Mouse (Mus musculus) midbrain, embryonic 16.5 days (tissue): Measurements from ENCODE around the gene Samd11. TPM values are rescaled to one million over a fixed set of nuclear protein-coding genes. Genes with fewer than 3 reads are reported as not detected.

ENCODE experiments used
- ATAC-seq: fragments of 200-750 bp; cut with Nextera tagmentation; 2 replicates; pipeline ENCODE4 v1.8.0; 2017; ENCODE audit warnings: moderate TSS enrichment
- H3K27ac ChIP-seq: fragments of 300-500 bp; sonication (generic); 2 replicates; pipeline ENCODE4 v1.5.1; 2014; ENCODE audit warnings: mild to moderate bottlenecking, low read length, mixed read lengths
- H3K27me3 ChIP-seq: fragments of 300-500 bp; sonication (generic); 2 replicates; pipeline ENCODE4 v1.6.1; 2014; ENCODE audit warnings: low read depth, low read length, mixed read lengths; ENCODE audit not compliant: control insufficient read depth, insufficient read depth
- H3K36me3 ChIP-seq: fragments of 300-500 bp; sonication (generic); 2 replicates; pipeline ENCODE4 v1.6.1; 2014; ENCODE audit warnings: mild to moderate bottlenecking, low read length, moderate library complexity, mixed read lengths; ENCODE audit not compliant: control insufficient read depth, insufficient read depth
- H3K4me1 ChIP-seq: fragments of 300-500 bp; sonication (generic); 2 replicates; pipeline ENCODE4 v1.6.1; 2014; ENCODE audit warnings: mild to moderate bottlenecking, low read length, mixed read lengths; ENCODE audit not compliant: control insufficient read depth, insufficient read depth
- H3K4me2 ChIP-seq: fragments of 300-500 bp; sonication (generic); 2 replicates; pipeline ENCODE4 v1.6.1; 2014; ENCODE audit warnings: mild to moderate bottlenecking, low read length, mixed read lengths
- H3K4me3 ChIP-seq: fragments of 300-500 bp; sonication (generic); 2 replicates; pipeline ENCODE4 v1.5.1; 2014; ENCODE audit warnings: low read depth, mild to moderate bottlenecking, low read length, moderate library complexity, mixed read lengths
- H3K9ac ChIP-seq: fragments of 300-500 bp; sonication (generic); 2 replicates; pipeline ENCODE4 v1.6.1; 2014; ENCODE audit warnings: low read depth, low read length, mixed read lengths
- H3K9me3 ChIP-seq: fragments of 300-500 bp; sonication (generic); replicated peaks from 2 replicates; pipeline ENCODE4 v1.6.1; 2014; ENCODE audit warnings: mild to moderate bottlenecking, low read length, mixed read lengths; ENCODE audit not compliant: control insufficient read depth, poor library complexity, severe bottlenecking
- WGBS: fragments of 180-500 bp; shearing (Covaris S2); extraction: QIAGEN DNeasy Blood & Tissue Kit; methylation state at CpG from one replicate; pipeline ENCODE4 v1.1.7; 2014; 5-methylcytosine and 5-hydroxymethylcytosine counted together
- polyA plus RNA-seq: library from polyadenylated mRNA; unstranded; fragments of >200 nt; fragmentation: Nextera tagmentation; extraction: Ambion mirVana; gene quantifications from 2 replicates; pipeline ENCODE4 v1.2.1, GENCODE M21; 2015

The Samd11 gene
- polyA plus RNA-seq, 1 experiment from 2014 or later: 4.4 TPM

DNA sequence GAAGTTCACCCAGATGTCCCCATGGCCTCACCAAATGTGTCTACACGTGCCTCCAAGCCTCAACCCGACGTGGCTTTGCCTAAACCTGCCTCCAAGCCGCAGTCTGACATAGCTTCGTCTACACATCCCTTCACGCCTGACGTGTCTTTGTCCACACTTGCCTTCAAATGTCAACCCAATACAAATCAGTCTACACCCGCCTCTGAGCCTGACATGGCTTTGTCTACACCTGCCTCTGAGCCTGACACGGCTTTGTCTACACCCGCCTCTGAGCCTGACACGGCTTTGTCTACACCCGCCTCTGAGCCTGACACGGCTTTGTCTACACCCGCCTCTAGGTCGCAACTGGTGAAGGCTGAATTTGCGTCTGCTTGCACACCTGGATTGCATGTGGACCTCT lies 37.6 kb downstream of the Samd11 start:
- no peaks in the 10 kb centered on the region for H3K27me3 ChIP-seq
- no peak overlapping the region for H3K9ac ChIP-seq
- H3K9me3 ChIP-seq: no peaks in the 10 kb centered on the region
- no peak for ATAC-seq
- H3K4me1 ChIP-seq: no peaks in the 10 kb centered on the region
- H3K4me3 ChIP-seq: no peak overlapping the region
- H3K36me3 ChIP-seq: peaks cover 2% of the 10 kb centered on the region; the same call in 1 of the 2 replicates
- WGBS: 75% methylated on average over 16 of the region's 16 CpGs
- no peak overlapping the region for H3K4me2 ChIP-seq
- H3K27ac ChIP-seq: no peak overlapping the region

DNA sequence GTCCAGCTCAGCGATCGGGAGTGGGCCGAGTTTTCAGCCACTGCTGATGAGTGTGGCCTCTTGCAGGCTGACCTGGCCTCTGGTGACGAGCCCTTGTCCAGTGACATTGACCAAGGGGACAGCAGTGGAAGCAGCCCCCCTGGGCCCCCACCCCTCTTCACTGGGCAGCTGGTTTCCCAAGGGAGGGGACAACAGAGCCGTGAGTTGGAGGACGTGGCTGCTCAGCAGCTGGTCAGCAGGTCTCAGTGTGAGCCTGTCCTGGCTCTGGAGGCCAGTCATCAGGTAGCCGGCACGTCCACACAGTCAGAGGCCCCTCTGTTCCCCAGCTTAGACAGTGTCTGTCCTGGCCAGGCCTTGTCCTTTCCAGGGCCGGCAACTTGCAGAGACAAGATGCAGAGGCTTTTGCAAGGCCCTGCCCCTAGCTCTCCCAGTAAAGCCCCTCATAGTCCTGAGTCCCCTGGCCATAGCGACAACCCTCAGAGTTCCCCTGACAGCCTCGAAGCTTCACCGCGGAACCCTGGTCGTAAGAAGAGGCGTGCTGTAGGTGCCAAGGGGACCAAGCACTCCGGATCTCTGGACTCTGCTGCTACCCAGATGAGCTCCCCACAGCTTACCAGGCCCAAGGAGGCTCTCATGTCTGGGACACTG lies 38.3 kb downstream of the Samd11 start:
- no peak overlapping the region for H3K9ac ChIP-seq
- no peak overlapping the region for H3K4me2 ChIP-seq
- no peaks in the 10 kb centered on the region for H3K9me3 ChIP-seq
- 84% methylated on average over 16 of the region's 16 CpGs for WGBS
- H3K4me3 ChIP-seq: no peak overlapping the region
- no peak for ATAC-seq
- no peaks in the 10 kb centered on the region for H3K36me3 ChIP-seq
- H3K27me3 ChIP-seq: no peaks in the 10 kb centered on the region
- no peak overlapping the region for H3K27ac ChIP-seq
- no peaks in the 10 kb centered on the region for H3K4me1 ChIP-seq

DNA sequence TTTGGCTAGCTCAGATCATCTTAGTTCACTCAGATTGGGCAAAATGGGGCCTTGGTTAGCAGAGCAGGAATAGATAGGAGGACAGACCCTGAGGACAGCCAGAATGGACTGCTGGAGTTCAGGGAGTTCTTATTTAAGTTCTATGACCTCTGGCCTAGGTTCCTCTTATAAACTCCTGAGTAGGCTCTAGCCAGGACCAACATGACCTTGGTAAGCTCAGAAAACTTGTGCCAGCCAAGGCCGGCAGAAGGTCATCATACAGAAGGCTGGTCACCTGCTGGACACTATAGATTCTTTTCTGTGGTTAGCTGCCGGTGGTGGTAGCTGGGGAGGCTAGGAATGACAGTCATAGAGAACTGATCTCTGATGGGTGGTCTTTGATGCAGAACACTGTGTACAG lies 39.3 kb downstream of the Samd11 start:
- H3K4me1 ChIP-seq: no peaks in the 10 kb centered on the region
- 98% methylated on average over 2 of the region's 2 CpGs for WGBS
- ATAC-seq: no peak
- no peak overlapping the region for H3K27ac ChIP-seq
- no peaks in the 10 kb centered on the region for H3K9me3 ChIP-seq
- no peak overlapping the region for H3K4me2 ChIP-seq
- no peak overlapping the region for H3K9ac ChIP-seq
- no peaks in the 10 kb centered on the region for H3K27me3 ChIP-seq
- H3K4me3 ChIP-seq: no peak overlapping the region
- no peaks in the 10 kb centered on the region for H3K36me3 ChIP-seq

DNA sequence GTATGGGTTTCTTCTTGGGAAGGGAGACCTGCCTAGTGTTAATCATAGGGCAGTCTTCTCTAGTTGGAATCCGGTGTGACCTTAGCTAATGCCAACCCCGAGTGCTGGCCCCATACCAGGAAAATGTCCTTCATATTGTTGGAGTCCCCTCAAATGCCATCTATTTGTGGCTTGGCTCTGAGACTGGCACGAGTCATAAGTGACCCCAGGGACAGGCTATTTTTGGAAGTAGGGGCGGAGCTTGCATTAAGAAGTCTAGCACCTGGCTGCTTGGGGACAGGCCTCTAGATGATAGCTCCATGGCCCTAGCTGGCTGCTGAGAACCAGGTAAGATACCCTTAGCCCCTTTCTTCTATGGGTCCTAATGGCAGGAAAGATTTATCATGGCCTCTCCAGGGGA lies 39.8 kb downstream of the Samd11 start, which contains the start of gene Perm1:
TSS of gene Perm1 (plus strand) at position 220 of the 400 bp plus-strand sequence.
- no peak within 1 kb of the TSS for H3K4me2 ChIP-seq
- no peaks in the 10 kb centered on the region for H3K27me3 ChIP-seq
- H3K9ac ChIP-seq: no peak within 1 kb of the TSS
- no peak within 1 kb of the TSS for H3K4me3 ChIP-seq
- H3K4me1 ChIP-seq: no peaks in the 10 kb centered on the region
- no peak for ATAC-seq
- no peaks in the 10 kb centered on the region for H3K9me3 ChIP-seq
- H3K27ac ChIP-seq: no peak within 1 kb of the TSS
- no peaks in the 10 kb centered on the region for H3K36me3 ChIP-seq
- 85% methylated on average over 4 of the region's 4 CpGs for WGBS

DNA sequence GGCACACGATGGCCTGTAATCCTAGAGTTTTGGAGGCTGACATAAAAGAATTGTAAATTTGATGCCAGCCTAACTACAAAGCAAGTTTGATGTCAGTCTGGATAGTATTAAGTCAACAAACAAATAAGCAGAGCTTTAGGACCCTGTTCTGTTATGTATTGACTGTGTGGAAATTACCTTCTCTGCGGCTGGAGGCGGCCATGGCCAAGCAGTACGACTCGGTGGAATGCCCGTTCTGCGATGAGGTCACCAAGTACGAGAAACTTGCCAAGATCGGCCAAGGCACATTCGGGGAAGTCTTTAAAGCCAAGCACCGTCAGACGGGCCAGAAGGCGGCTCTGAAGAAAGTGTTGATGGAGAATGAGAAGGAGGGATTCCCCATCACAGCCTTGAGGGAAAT lies 42.3 kb downstream of the Samd11 start:
- no peaks in the 10 kb centered on the region for H3K36me3 ChIP-seq
- H3K27me3 ChIP-seq: no peaks in the 10 kb centered on the region
- no peak for ATAC-seq
- no peak overlapping the region for H3K4me3 ChIP-seq
- H3K9me3 ChIP-seq: no peaks in the 10 kb centered on the region
- H3K4me1 ChIP-seq: no peaks in the 10 kb centered on the region
- no peak overlapping the region for H3K4me2 ChIP-seq
- 94% methylated on average over 13 of the region's 13 CpGs for WGBS
- no peak overlapping the region for H3K27ac ChIP-seq
- no peak overlapping the region for H3K9ac ChIP-seq

DNA sequence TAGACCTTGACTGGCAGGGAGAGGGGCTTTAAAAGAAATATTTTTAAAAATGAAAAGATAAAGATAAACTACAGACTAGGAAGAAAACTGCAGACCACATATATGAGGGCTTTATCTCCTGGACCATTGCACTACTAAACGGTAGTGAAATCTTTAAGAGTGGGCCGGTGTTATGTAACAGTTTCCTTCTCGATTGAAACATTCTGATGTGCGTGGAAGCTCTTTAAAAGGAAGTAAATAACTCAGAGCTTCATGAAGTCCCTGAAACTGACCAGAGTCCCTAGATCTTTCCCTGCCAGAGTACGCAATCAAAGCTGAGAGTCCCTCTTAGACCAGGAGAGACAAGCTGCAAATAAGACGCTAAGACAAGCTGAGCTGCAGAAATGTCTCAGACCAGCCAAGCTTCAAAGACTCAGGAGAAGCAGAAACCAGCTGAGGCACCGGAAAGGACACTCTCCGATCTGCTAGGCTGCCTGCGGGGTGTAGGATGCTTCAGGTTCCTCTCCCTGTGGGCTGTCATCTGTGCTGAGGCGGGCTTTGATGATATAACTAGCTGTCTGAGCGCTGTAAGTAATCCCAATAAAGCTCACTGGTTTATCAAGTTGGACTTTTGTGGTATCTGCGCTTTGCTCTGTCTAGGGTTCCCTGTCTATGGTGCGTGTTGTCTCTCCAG lies 45.4 kb downstream of the Samd11 start:
- no peak overlapping the region for H3K9ac ChIP-seq
- H3K27me3 ChIP-seq: no peaks in the 10 kb centered on the region
- 86% methylated on average over 13 of the region's 13 CpGs for WGBS
- no peak for ATAC-seq
- no peaks in the 10 kb centered on the region for H3K4me1 ChIP-seq
- H3K27ac ChIP-seq: no peak overlapping the region
- H3K4me3 ChIP-seq: no peak overlapping the region
- H3K9me3 ChIP-seq: no peaks in the 10 kb centered on the region
- no peak overlapping the region for H3K4me2 ChIP-seq
- H3K36me3 ChIP-seq: no peaks in the 10 kb centered on the region

DNA sequence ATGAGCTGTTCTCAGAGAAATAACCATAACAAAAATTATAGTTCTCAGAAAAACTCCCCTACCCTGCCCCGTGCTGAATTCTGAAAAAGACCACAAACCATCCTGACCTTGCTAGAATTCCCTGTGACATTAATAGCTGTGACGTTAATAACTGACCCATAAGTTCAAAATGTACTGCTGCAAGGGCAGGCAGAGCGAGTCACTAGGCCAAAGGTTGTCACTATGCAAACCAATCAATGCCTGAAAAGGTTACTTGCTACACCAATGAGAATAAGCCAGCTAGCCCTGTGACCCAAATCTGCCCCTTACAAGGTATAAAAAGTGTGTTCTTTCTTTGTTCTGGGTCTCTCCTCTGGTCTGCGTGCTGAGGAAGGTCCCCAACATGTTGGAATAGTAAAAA lies 46.6 kb downstream of the Samd11 start:
- Histone ChIP-seq H3K4me2 (no peak overlapping the region), H3K4me3 (no peak overlapping the region), H3K4me1 (peaks cover 4% of the 10 kb centered on the region), H3K9me3 (no peaks in the 10 kb centered on the region), H3K27me3 (peaks cover 2% of the 10 kb centered on the region; the same call in 1 of the 2 replicates), H3K27ac (no peak overlapping the region), H3K9ac (no peak overlapping the region), H3K36me3 (no peaks in the 10 kb centered on the region)
- WGBS: 92% methylated on average over 4 of the region's 4 CpGs
- no peak for ATAC-seq

DNA sequence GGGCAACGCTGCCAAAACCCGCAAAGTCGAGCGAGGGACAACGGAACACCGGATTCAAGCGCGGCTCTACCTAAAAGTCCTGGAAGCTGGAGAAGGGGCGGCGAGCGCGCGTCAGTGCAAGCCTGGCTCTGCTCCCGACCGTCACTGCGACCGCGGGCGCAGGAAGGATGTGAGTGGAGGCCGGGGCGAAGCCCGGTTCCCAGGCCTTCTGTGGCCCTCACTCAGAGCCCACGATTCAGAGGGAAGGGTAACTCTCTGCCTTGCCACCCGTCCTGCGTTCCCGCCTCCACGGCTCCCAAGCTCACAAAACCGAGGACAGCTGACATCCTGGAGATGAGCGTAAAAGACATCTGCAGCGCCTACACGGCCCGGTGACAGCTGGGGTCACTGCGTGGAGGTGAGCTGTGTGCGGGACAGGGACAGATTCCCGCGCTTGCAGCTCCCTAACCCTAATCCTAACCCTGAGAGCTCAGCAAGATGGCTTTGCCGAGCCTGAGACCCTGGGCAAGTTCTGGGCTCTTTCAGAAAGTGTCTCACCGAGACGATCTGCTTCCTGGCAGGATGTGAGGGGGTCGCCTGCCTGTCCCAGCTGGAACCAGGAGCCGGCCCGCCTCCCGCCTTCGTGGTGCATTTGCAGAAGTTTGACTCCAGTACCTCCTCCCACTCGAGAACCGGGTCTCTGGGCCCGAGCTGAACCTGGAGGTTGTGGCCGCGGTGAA lies 51.9 kb downstream of the Samd11 start:
- WGBS: under 1% methylated on average over 49 of the region's 49 CpGs
- H3K4me2 ChIP-seq: peak overlapping the region; percentile 96
- H3K27me3 ChIP-seq: peaks cover 2% of the 10 kb centered on the region; the same call in 1 of the 2 replicates
- no peaks in the 10 kb centered on the region for H3K9me3 ChIP-seq
- ATAC-seq: peak; percentile 34
- H3K36me3 ChIP-seq: no peaks in the 10 kb centered on the region
- H3K4me3 ChIP-seq: peak overlapping the region; percentile 57
- peak overlapping the region; percentile 69 for H3K9ac ChIP-seq
- H3K4me1 ChIP-seq: peaks cover 15% of the 10 kb centered on the region
- peak overlapping the region; percentile 75 for H3K27ac ChIP-seq

DNA sequence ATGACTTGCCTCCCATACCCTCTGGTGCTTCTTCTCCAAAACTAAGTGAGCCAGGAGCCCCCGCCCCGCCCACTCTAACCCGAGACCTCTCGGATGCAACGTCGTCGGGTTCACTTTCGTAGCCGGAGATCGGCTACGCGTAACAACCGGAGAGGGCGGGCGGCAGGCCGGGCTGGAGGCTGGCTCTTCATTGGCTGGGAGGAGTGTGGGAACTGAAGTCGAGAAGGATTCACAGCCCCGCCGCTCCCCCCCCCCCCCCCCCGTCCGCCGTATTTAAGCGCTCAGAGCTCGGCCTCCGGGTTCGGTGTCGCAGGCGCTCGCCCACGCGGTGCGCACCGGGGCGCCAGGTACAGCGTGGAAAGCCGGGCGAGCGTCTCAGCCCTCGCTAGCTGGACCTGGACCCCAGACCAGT lies 52.5 kb downstream of the Samd11 start, which contains the start of gene AW011738:
TSS of gene AW011738 (plus strand) at position 304 of the 412 bp plus-strand sequence.
- WGBS: under 1% methylated on average over 31 of the region's 39 CpGs
- peaks cover 2% of the 10 kb centered on the region; the same call in 1 of the 2 replicates for H3K27me3 ChIP-seq
- H3K4me2 ChIP-seq: peak within 1 kb of the TSS; percentile 96
- no peaks in the 10 kb centered on the region for H3K36me3 ChIP-seq
- H3K4me1 ChIP-seq: peaks cover 15% of the 10 kb centered on the region
- ATAC-seq: peak; percentile 61
- H3K9me3 ChIP-seq: no peaks in the 10 kb centered on the region
- peak within 1 kb of the TSS; percentile 75 for H3K27ac ChIP-seq
- H3K4me3 ChIP-seq: peak within 1 kb of the TSS; percentile 57
- peak within 1 kb of the TSS; percentile 69 for H3K9ac ChIP-seq
